Mouse (Mus musculus): ENCODE measurements around the gene Map2k6.
A peak's percentile ranks its signal among the peaks of the same experiment; 100 is the strongest.

DNA sequence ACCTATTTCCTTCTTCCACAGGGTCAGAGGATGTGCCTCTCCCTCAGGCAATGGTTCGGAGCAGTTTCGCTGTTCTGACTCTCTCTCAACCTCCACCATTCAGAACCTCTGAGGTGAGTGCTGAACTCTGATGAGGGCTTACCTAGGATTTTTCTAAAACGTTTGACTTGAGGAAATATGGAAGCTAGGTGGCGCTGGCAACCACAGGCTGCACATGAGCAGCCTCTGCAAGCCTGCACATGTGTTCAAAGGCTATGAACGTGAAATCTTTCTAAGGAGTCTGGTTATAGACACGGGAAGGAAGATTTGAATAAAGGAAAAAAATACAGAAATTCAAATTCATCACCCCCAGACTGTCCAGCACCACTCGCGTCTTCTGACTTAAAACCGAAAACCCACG is 173.6 kb downstream of the Map2k6 start:
- TF ChIP-seq CTCF (IDR thresholded peaks at IDR 0.05; ENCODE audit: low read depth), result peak; percentile 74
- no peak for TF ChIP-seq EP300 (IDR thresholded peaks at IDR 0.05; ENCODE audit: low read depth)

Measured in liver, postnatal 0 days (tissue).